Mouse (Mus musculus) neural tube, embryonic 11.5 days (tissue): Measurements from ENCODE around the gene Wnt3a. TPM values are rescaled to one million over a fixed set of nuclear protein-coding genes. Genes with fewer than 3 reads are reported as not detected.

ENCODE experiments used
- ATAC-seq: fragments of 200-750 bp; cut with Nextera tagmentation; 2 replicates; pipeline ENCODE4 v1.8.0; 2017; ENCODE audit warnings: moderate number of reproducible peaks, mild to moderate bottlenecking, moderate TSS enrichment, moderate library complexity; ENCODE audit not compliant: insufficient read depth, low FRiP score, low TSS enrichment
- DNase-seq: peaks from one replicate; pipeline ENCODE4 v3.0.0-alpha.2; 2015; ENCODE audit warnings: low spot score
- H3K27ac ChIP-seq: fragments of 300-500 bp; sonication (generic); 2 replicates; pipeline ENCODE4 v1.5.1; 2014; ENCODE audit warnings: low read depth, mild to moderate bottlenecking, low read length
- H3K27me3 ChIP-seq: fragments of 300-500 bp; sonication (generic); 2 replicates; pipeline ENCODE4 v1.6.1; 2014; ENCODE audit warnings: mild to moderate bottlenecking, low read length, mixed read lengths; ENCODE audit not compliant: control insufficient read depth, insufficient read depth
- H3K36me3 ChIP-seq: fragments of 300-500 bp; sonication (generic); 2 replicates; pipeline ENCODE4 v1.6.1; 2014; ENCODE audit warnings: mild to moderate bottlenecking, low read length, moderate library complexity, mixed read lengths; ENCODE audit not compliant: control insufficient read depth, insufficient read depth
- H3K4me1 ChIP-seq: fragments of 300-500 bp; sonication (generic); 2 replicates; pipeline ENCODE4 v1.6.1; 2014; ENCODE audit warnings: low read length, mixed read lengths; ENCODE audit not compliant: control insufficient read depth, insufficient read depth
- H3K4me2 ChIP-seq: fragments of 300-500 bp; sonication (generic); 2 replicates; pipeline ENCODE4 v1.6.1; 2014; ENCODE audit warnings: low read depth, mild to moderate bottlenecking, moderate library complexity
- H3K4me3 ChIP-seq: fragments of 300-500 bp; sonication (generic); 2 replicates; pipeline ENCODE4 v1.5.1; 2014; ENCODE audit warnings: low read depth, low read length
- H3K9ac ChIP-seq: fragments of 300-500 bp; sonication (generic); 2 replicates; pipeline ENCODE4 v1.6.1; 2014; ENCODE audit warnings: mild to moderate bottlenecking, low read length
- H3K9me3 ChIP-seq: fragments of 300-500 bp; sonication (generic); 2 replicates; pipeline ENCODE4 v1.6.1; 2016; ENCODE audit warnings: low read length; ENCODE audit not compliant: control insufficient read depth
- WGBS: fragments of 180-500 bp; shearing (Covaris S2); extraction: QIAGEN DNeasy Blood & Tissue Kit; methylation state at CpG from one replicate; pipeline ENCODE4 v1.1.7; 2014; 5-methylcytosine and 5-hydroxymethylcytosine counted together
- polyA plus RNA-seq: library from polyadenylated mRNA; unstranded; fragments of >200 nt; fragmentation: Nextera tagmentation; extraction: Ambion mirVana; gene quantifications from 2 replicates; pipeline ENCODE4 v1.2.1, GENCODE M21; 2014

The Wnt3a gene
- polyA plus RNA-seq, 1 experiment from 2014 or later = 3.3 TPM

- Histone ChIP-seq H3K36me3 (no peaks in the 10 kb centered on the region), H3K4me3 (no peak overlapping the region), H3K4me1 (no peaks in the 10 kb centered on the region), H3K4me2 (no peak overlapping the region), H3K9me3 (no peaks in the 10 kb centered on the region), H3K27me3 (peaks cover 6% of the 10 kb centered on the region), H3K9ac (no peak overlapping the region), H3K27ac (no peak overlapping the region)
- DNase-seq (peak; percentile 78), ATAC-seq (peak; percentile 76)
- 5% methylated on average over 15 of the region's 15 CpGs for WGBS
Measured at GRCm38 (mm10) chr11:59238525-59239427, 51.8 kb downstream of the Wnt3a start.

GRCm38 (mm10) chr11:59232797-59233196, 57.8 kb downstream of the Wnt3a start:
- H3K27ac ChIP-seq = no peak overlapping the region
- H3K4me3 ChIP-seq = no peak overlapping the region
- H3K9ac ChIP-seq = no peak overlapping the region
- WGBS = 61% methylated on average over 2 of the region's 2 CpGs
- 0 out of 2 replicates have a peak, but pooled peaks cover 3% of the 10 kb centered on the region for H3K4me1 ChIP-seq
- peaks cover 3% of the 10 kb centered on the region; the same call in 1 of the 2 replicates for H3K27me3 ChIP-seq
- no peak overlapping the region for H3K4me2 ChIP-seq
- no peak for ATAC-seq
- no peaks in the 10 kb centered on the region for H3K36me3 ChIP-seq
- no peak for DNase-seq
- no peaks in the 10 kb centered on the region for H3K9me3 ChIP-seq

- H3K27me3 ChIP-seq = no peaks in the 10 kb centered on the region
- H3K9me3 ChIP-seq = no peaks in the 10 kb centered on the region
- no peak for ATAC-seq
- no peak overlapping the region for H3K9ac ChIP-seq
- no peak overlapping the region for H3K27ac ChIP-seq
- H3K4me3 ChIP-seq = no peak overlapping the region
- H3K36me3 ChIP-seq = no peaks in the 10 kb centered on the region
- H3K4me2 ChIP-seq = no peak overlapping the region
- WGBS = 18% methylated on average over 7 of the region's 7 CpGs
- peak; percentile 66 for DNase-seq
- H3K4me1 ChIP-seq = peaks cover 16% of the 10 kb centered on the region
Measured at GRCm38 (mm10) chr11:59230144-59230760, 60.3 kb downstream of the Wnt3a start.

GRCm38 (mm10) chr11:59228122-59228953, 62.2 kb downstream of the Wnt3a start, which contains the start of gene Arf1:
Arf1 (minus strand) TSS chr11:59228270.
- Histone ChIP-seq H3K9me3 (no peaks in the 10 kb centered on the region), H3K36me3 (no peaks in the 10 kb centered on the region; the same call in 1 of the 2 replicates), H3K27ac (peak within 1 kb of the TSS; percentile 95), H3K27me3 (no peaks in the 10 kb centered on the region), H3K4me2 (peak within 1 kb of the TSS; percentile 62), H3K4me3 (peak within 1 kb of the TSS; percentile 94), H3K4me1 (peaks cover 19% of the 10 kb centered on the region), H3K9ac (peak within 1 kb of the TSS; percentile 98)
- 5% methylated on average over 55 of the region's 59 CpGs for WGBS
- DNase-seq (peak; percentile 99), ATAC-seq (peak; percentile 93)

- no peaks in the 10 kb centered on the region for H3K9me3 ChIP-seq
- peaks cover 19% of the 10 kb centered on the region for H3K4me1 ChIP-seq
- ATAC-seq (peak; percentile 78), DNase-seq (no peak)
- no peaks in the 10 kb centered on the region for H3K27me3 ChIP-seq
- H3K4me2 ChIP-seq = peak overlapping the region; percentile 62
- H3K36me3 ChIP-seq = no peaks in the 10 kb centered on the region; the same call in 1 of the 2 replicates
- H3K9ac ChIP-seq = peak overlapping the region; percentile 98
- H3K4me3 ChIP-seq = peak overlapping the region; percentile 94
- under 1% methylated on average over 48 of the region's 51 CpGs for WGBS
- peak overlapping the region; percentile 95 for H3K27ac ChIP-seq
Measured at GRCm38 (mm10) chr11:59227604-59228121, 62.9 kb downstream of the Wnt3a start.

GRCm38 (mm10) chr11:59226787-59227603, 63.6 kb downstream of the Wnt3a start:
- DNase-seq (no peak), ATAC-seq (no peak)
- Histone ChIP-seq H3K9ac (peak overlapping the region; percentile 98), H3K27ac (peak overlapping the region; percentile 95; the same call in 1 of the 2 replicates), H3K36me3 (no peaks in the 10 kb centered on the region; the same call in 1 of the 2 replicates), H3K4me3 (peak overlapping the region; percentile 94), H3K27me3 (no peaks in the 10 kb centered on the region), H3K4me2 (peak overlapping the region; percentile 62), H3K4me1 (peaks cover 19% of the 10 kb centered on the region), H3K9me3 (no peaks in the 10 kb centered on the region)
- WGBS = 7% methylated on average over 21 of the region's 21 CpGs

- peaks cover 19% of the 10 kb centered on the region for H3K4me1 ChIP-seq
- peak overlapping the region; percentile 94 for H3K4me3 ChIP-seq
- H3K36me3 ChIP-seq = peaks cover 2% of the 10 kb centered on the region; the same call in 1 of the 2 replicates
- H3K27ac ChIP-seq = no peak overlapping the region
- no peaks in the 10 kb centered on the region for H3K27me3 ChIP-seq
- ATAC-seq (no peak), DNase-seq (no peak)
- H3K9ac ChIP-seq = peak overlapping the region; percentile 26; the same call in 1 of the 2 replicates
- peak overlapping the region; percentile 62 for H3K4me2 ChIP-seq
- H3K9me3 ChIP-seq = no peaks in the 10 kb centered on the region
- WGBS = 66% methylated on average over 3 of the region's 3 CpGs
Measured at GRCm38 (mm10) chr11:59226251-59226650, 64.3 kb downstream of the Wnt3a start.
